Mouse (Mus musculus): ENCODE data around the gene Bckdha. TPM values are rescaled to one million over a fixed set of nuclear protein-coding genes. Genes with fewer than 3 reads are reported as not detected.
A peak's percentile ranks its signal among the peaks of the same experiment; 100 is the strongest.

The Bckdha gene
- polyA plus RNA-seq, 1 experiment from 2014 or later, result 54.7 TPM

DNA sequence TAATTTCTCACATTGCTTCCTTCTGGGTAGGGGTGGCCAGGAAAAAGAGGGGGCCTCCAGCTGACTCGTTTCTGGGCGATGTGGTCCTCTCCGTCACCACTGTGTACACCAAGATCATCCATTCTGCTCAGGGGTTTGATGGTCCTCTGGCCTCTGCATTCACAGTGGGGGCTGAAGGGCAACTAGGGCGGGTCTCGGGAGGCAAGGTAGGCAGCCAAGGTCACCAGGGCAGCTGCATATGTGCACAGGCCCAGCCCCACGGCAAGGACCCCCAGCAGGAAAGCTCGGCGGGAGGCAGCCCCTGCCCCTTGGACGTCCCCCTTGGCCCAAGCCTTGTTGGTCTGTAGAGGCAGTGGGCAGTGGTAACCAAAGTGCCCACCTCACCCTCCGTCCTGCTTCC lies 10.4 kb upstream of the Bckdha start:
- no peak overlapping the region for H3K4me2 ChIP-seq (ENCODE audit: low read depth, severe bottlenecking)
- H3K9ac ChIP-seq (ENCODE audit: low read length), result no peak overlapping the region
- H3K27me3 ChIP-seq (ENCODE audit: control insufficient read depth, insufficient read depth, low read length), result peaks cover 6% of the 10 kb centered on the region; the same call in 1 of the 2 replicates
- H3K36me3 ChIP-seq (ENCODE audit: control insufficient read depth, insufficient read depth, low read length), result peaks cover 5% of the 10 kb centered on the region; the same call in 1 of the 2 replicates
- ATAC-seq (ENCODE audit: insufficient number of reproducible peaks, low FRiP score, low TSS enrichment, low read depth) (no peak), DNase-seq (ENCODE audit: low spot score) (no peak)
- H3K4me3 ChIP-seq (ENCODE audit: low read depth, low read length), result no peak overlapping the region
- H3K9me3 ChIP-seq (ENCODE audit: control insufficient read depth, low read length), result no peaks in the 10 kb centered on the region; the same call in 1 of the 2 replicates
- H3K27ac ChIP-seq (replicated peaks; ENCODE audit: low read depth, low read length), result no peak overlapping the region
- no peaks in the 10 kb centered on the region for H3K4me1 ChIP-seq (ENCODE audit: control insufficient read depth, insufficient read depth, low read length)
- WGBS, result 89% methylated on average over 10 of the region's 10 CpGs

DNA sequence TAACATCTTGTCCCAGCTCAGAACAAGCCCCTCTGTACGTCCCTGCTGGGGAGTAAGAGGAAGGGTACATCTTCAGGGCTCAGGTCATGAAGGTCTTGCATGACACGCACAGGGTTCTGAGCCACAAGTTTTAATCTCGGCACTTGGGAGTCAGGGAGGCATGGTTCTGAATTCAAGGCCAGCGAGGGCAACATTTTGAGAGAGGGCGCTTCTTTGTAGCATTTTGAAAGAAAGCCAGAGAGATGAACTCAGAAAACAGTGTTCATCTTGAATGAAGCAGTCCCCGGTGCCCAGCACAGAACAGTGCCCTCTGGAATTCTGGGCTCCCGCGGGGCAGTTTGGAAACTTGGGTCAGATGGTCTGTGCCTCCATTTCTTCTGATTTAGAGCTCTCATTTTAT lies 7.6 kb upstream of the Bckdha start:
- WGBS, result 94% methylated on average over 8 of the region's 8 CpGs
- Histone ChIP-seq H3K4me3 (ENCODE audit: low read depth, low read length) (no peak overlapping the region), H3K4me2 (ENCODE audit: low read depth, severe bottlenecking) (no peak overlapping the region), H3K4me1 (ENCODE audit: control insufficient read depth, insufficient read depth, low read length) (no peaks in the 10 kb centered on the region), H3K9ac (ENCODE audit: low read length) (no peak overlapping the region), H3K9me3 (ENCODE audit: control insufficient read depth, low read length) (no peaks in the 10 kb centered on the region), H3K27ac (replicated peaks; ENCODE audit: low read depth, low read length) (no peak overlapping the region), H3K36me3 (ENCODE audit: control insufficient read depth, insufficient read depth, low read length) (peaks cover 5% of the 10 kb centered on the region; the same call in 1 of the 2 replicates), H3K27me3 (ENCODE audit: control insufficient read depth, insufficient read depth, low read length) (no peaks in the 10 kb centered on the region)
- no peak for ATAC-seq (ENCODE audit: insufficient number of reproducible peaks, low FRiP score, low TSS enrichment, low read depth)
- DNase-seq (ENCODE audit: low spot score), result no peak

DNA sequence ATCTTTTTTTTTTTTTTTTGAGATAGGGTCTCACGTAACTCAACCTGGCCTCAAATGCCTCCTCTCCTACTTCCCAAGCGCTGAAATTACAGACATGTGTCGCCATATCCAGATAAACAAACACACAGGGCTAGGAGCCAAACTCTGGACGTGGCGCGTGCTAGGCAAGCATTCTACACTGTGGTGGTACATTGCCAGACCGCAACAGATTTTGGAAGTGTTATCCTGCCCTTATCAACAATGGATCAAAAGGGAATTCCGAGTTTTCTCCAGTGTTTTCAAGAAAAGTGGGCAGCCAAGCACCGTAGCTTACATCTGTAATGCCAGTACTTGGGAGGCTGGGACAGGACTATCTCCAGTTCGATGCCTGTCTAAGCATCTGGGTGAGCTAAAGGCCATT lies 996 bp downstream of the Bckdha start:
- Histone ChIP-seq H3K9me3 (ENCODE audit: control insufficient read depth, low read length) (no peaks in the 10 kb centered on the region), H3K4me1 (ENCODE audit: control insufficient read depth, insufficient read depth, low read length) (peaks cover 2% of the 10 kb centered on the region; the same call in 1 of the 2 replicates), H3K4me2 (ENCODE audit: low read depth, severe bottlenecking) (peak overlapping the region; percentile 71), H3K9ac (ENCODE audit: low read length) (peak overlapping the region; percentile 59), H3K27ac (replicated peaks; ENCODE audit: low read depth, low read length) (no peak overlapping the region), H3K36me3 (ENCODE audit: control insufficient read depth, insufficient read depth, low read length) (no peaks in the 10 kb centered on the region), H3K27me3 (ENCODE audit: control insufficient read depth, insufficient read depth, low read length) (no peaks in the 10 kb centered on the region), H3K4me3 (ENCODE audit: low read depth, low read length) (peak overlapping the region; percentile 52)
- no peak for ATAC-seq (ENCODE audit: insufficient number of reproducible peaks, low FRiP score, low TSS enrichment, low read depth)
- DNase-seq (ENCODE audit: low spot score), result no peak
- WGBS, result 40% methylated on average over 10 of the region's 10 CpGs

DNA sequence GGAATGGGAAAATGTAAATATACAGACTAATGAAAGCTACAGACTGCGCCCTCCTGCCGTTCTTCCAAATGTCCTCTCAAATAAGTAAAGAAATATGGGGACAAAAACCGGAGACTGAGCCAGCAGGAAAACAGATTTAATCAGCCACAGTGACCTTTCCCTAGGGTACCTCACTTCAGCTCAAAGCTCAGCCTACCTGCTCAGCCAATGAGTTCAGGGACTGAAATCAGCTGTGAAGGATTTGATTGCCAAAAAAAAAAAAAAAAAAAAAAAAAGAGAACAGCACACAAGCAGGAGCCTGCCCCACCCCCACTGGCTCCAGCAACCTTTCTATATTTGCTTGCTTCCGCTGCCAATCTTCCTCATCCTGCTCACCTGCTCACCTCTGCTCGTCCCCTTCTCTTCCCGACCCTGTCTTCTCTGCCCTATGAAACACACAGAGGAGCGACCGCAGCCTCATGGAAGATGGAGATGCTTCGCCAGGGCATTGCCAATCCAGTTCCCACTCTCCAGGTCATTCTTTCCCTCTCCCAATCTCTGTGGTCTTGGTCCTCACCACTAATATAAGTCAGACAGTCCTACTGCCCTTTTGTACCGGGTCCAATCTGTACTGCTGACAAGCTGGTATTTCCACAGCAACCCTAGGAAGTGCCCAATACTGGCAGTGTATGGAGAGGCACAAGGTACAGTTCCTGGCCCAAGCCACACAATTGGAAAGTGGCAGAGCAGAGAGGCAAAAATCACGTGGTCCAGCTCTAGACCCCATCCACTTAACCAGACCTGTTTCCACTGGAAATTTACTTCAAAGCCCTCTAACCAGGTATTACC lies 3.0 kb downstream of the Bckdha start:
- no peak overlapping the region for H3K4me3 ChIP-seq (ENCODE audit: low read depth, low read length)
- WGBS, result 79% methylated on average over 11 of the region's 11 CpGs

DNA sequence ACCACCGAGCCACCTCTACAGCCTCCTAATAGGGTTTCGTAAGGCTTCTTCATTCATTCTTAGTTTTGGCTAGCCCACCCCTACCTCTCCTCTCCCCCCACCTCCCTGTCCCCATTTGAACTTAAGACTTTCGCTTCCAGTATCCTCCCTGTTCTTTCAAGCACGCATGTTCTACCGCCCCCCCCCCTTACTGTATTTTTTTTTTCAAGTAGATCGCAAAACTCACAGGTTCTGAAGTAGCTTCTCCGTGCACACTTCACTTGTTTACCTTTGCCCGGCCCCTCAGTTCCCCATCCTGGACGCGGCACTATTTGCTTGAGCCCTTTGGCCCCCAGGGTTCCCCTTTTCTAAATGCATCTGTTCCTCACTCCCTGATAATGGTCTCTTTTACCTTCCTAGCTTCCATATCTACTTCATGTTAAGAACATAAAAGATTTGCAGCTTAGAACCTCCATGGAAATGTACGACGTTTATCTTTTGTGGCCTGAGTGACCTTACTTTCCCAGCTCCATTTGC lies 6.5 kb downstream of the Bckdha start:
- Histone ChIP-seq H3K27me3 (ENCODE audit: control insufficient read depth, insufficient read depth, low read length) (no peaks in the 10 kb centered on the region), H3K9ac (ENCODE audit: low read length) (no peak overlapping the region), H3K36me3 (ENCODE audit: control insufficient read depth, insufficient read depth, low read length) (no peaks in the 10 kb centered on the region), H3K4me1 (ENCODE audit: control insufficient read depth, insufficient read depth, low read length) (no peaks in the 10 kb centered on the region), H3K4me3 (ENCODE audit: low read depth, low read length) (no peak overlapping the region), H3K9me3 (ENCODE audit: control insufficient read depth, low read length) (no peaks in the 10 kb centered on the region), H3K4me2 (ENCODE audit: low read depth, severe bottlenecking) (no peak overlapping the region), H3K27ac (replicated peaks; ENCODE audit: low read depth, low read length) (no peak overlapping the region)
- DNase-seq (ENCODE audit: low spot score), result no peak
- WGBS, result 89% methylated on average over 12 of the region's 12 CpGs
- no peak for ATAC-seq (ENCODE audit: insufficient number of reproducible peaks, low FRiP score, low TSS enrichment, low read depth)

More for the DNA sequence above, 3.0 kb downstream of the Bckdha start:
- Histone ChIP-seq H3K27me3 (ENCODE audit: control insufficient read depth, insufficient read depth, low read length) (no peaks in the 10 kb centered on the region), H3K27ac (replicated peaks; ENCODE audit: low read depth, low read length) (no peak overlapping the region), H3K4me1 (ENCODE audit: control insufficient read depth, insufficient read depth, low read length) (peaks cover 2% of the 10 kb centered on the region; the same call in 1 of the 2 replicates), H3K4me2 (ENCODE audit: low read depth, severe bottlenecking) (no peak overlapping the region), H3K9ac (ENCODE audit: low read length) (no peak overlapping the region), H3K36me3 (ENCODE audit: control insufficient read depth, insufficient read depth, low read length) (no peaks in the 10 kb centered on the region), H3K9me3 (ENCODE audit: control insufficient read depth, low read length) (no peaks in the 10 kb centered on the region)
- DNase-seq (ENCODE audit: low spot score) (no peak), ATAC-seq (ENCODE audit: insufficient number of reproducible peaks, low FRiP score, low TSS enrichment, low read depth) (no peak)

DNA sequence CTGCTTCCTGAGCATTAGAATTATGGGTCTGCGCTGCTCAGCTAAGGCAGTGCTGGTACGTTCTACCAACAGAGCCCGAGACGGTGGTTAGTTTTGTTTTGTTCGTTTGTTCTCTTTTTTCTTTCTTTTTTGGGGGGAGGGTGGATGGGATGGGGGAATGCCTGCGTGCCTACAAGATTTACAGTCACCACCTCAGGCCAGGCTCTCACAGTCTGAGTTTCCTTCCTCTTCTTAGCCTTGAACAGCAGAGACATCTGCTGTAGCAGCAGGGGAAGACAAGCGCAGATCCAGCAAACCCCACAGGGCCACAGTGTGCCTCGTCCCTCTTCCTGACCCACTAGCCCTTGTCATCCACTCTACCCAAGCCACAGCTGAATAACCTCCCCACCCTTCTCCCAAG lies 7.5 kb downstream of the Bckdha start:
- no peaks in the 10 kb centered on the region for H3K9me3 ChIP-seq (ENCODE audit: control insufficient read depth, low read length)
- H3K27me3 ChIP-seq (ENCODE audit: control insufficient read depth, insufficient read depth, low read length), result no peaks in the 10 kb centered on the region
- DNase-seq (ENCODE audit: low spot score) (no peak), ATAC-seq (ENCODE audit: insufficient number of reproducible peaks, low FRiP score, low TSS enrichment, low read depth) (no peak)
- H3K4me3 ChIP-seq (ENCODE audit: low read depth, low read length), result no peak overlapping the region
- H3K27ac ChIP-seq (replicated peaks; ENCODE audit: low read depth, low read length), result no peak overlapping the region
- no peaks in the 10 kb centered on the region for H3K36me3 ChIP-seq (ENCODE audit: control insufficient read depth, insufficient read depth, low read length)
- WGBS, result 87% methylated on average over 8 of the region's 8 CpGs
- no peak overlapping the region for H3K9ac ChIP-seq (ENCODE audit: low read length)
- no peaks in the 10 kb centered on the region for H3K4me1 ChIP-seq (ENCODE audit: control insufficient read depth, insufficient read depth, low read length)
- no peak overlapping the region for H3K4me2 ChIP-seq (ENCODE audit: low read depth, severe bottlenecking)

DNA sequence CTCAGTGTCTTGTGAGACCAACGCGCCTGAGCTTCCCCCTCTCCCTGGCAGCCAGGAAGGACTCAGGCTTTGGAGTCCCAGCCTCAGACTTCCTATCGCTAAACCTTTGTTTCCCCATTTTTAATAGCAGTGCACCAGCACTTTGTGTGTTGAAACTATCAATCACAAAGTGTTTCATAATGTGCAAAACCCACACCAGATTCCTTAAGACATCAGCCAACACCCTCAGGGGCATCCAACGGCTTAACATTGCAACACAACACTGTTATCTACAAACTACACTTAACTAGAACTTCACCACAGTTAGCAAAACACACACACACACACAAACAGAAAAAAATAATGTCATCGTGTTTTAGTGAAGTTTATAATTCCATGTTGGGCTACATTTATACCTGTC lies 8.9 kb downstream of the Bckdha start:
- Histone ChIP-seq H3K27me3 (ENCODE audit: control insufficient read depth, insufficient read depth, low read length) (no peaks in the 10 kb centered on the region), H3K4me3 (ENCODE audit: low read depth, low read length) (no peak overlapping the region), H3K36me3 (ENCODE audit: control insufficient read depth, insufficient read depth, low read length) (no peaks in the 10 kb centered on the region), H3K9me3 (ENCODE audit: control insufficient read depth, low read length) (no peaks in the 10 kb centered on the region), H3K4me1 (ENCODE audit: control insufficient read depth, insufficient read depth, low read length) (no peaks in the 10 kb centered on the region), H3K27ac (replicated peaks; ENCODE audit: low read depth, low read length) (no peak overlapping the region), H3K4me2 (ENCODE audit: low read depth, severe bottlenecking) (no peak overlapping the region), H3K9ac (ENCODE audit: low read length) (no peak overlapping the region)
- DNase-seq (ENCODE audit: low spot score) (no peak), ATAC-seq (ENCODE audit: insufficient number of reproducible peaks, low FRiP score, low TSS enrichment, low read depth) (no peak)
- 79% methylated on average over 4 of the region's 5 CpGs for WGBS

DNA sequence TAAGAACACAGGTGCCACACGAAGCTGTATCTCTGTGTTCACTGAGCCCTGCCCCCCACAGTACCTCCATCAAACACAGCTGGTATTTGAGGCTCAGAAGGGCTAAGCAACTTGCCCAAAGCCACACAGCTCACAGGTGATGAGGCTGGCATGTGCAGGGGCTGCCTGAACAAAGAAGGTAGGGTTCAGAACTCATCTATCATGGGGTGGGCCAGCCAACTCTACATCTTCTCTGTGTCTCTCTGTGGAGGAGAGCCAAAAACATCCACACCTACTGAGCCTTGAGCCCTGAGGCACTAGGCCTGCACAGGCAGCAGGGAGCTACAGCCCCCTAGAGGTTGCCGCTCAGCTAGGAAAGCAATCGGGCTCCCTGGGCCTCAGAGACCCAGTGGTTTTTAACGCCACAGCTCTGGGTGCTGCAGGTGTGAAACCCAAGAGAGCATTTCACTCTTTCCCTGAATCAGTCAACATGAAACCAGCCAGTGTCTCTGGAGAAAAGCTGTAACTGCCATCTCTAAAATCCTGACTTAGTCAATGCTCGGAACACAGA lies 11.1 kb downstream of the Bckdha start:
- 44% methylated on average over 5 of the region's 5 CpGs for WGBS
- Histone ChIP-seq H3K4me2 (ENCODE audit: low read depth, severe bottlenecking) (no peak overlapping the region), H3K27ac (replicated peaks; ENCODE audit: low read depth, low read length) (no peak overlapping the region), H3K4me3 (ENCODE audit: low read depth, low read length) (no peak overlapping the region), H3K4me1 (ENCODE audit: control insufficient read depth, insufficient read depth, low read length) (no peaks in the 10 kb centered on the region), H3K27me3 (ENCODE audit: control insufficient read depth, insufficient read depth, low read length) (no peaks in the 10 kb centered on the region), H3K36me3 (ENCODE audit: control insufficient read depth, insufficient read depth, low read length) (no peaks in the 10 kb centered on the region), H3K9me3 (ENCODE audit: control insufficient read depth, low read length) (no peaks in the 10 kb centered on the region), H3K9ac (ENCODE audit: low read length) (no peak overlapping the region)
- no peak for DNase-seq (ENCODE audit: low spot score)
- ATAC-seq (ENCODE audit: insufficient number of reproducible peaks, low FRiP score, low TSS enrichment, low read depth), result no peak

Measured in limb, embryonic 11.5 days (tissue).